Mouse (Mus musculus) myocyte (in vitro differentiated cells): Measurements from ENCODE around the gene Ccdc154. TPM values are rescaled to one million over a fixed set of nuclear protein-coding genes. Genes with fewer than 3 reads are reported as not detected.
"Not testable (repeated sequence)": the region's sequence is repeated elsewhere in the genome, so short reads cannot be mapped to it uniquely, and the experiment has no call there.

Experiments
- H3K27me3 ChIP-seq: one replicate; pipeline ENCODE4 v1.6.1; 2011; ENCODE audit not compliant: control insufficient read depth, insufficient read depth, insufficient read length
- H3K36me3 ChIP-seq: one replicate; pipeline ENCODE4 v1.6.1; 2011; ENCODE audit not compliant: control insufficient read depth, insufficient read depth
- H3K4me2 ChIP-seq: one replicate; pipeline ENCODE4 v1.6.1; 2011; ENCODE audit warnings: low read depth, control low read depth
- H3K4me3 ChIP-seq: one replicate; pipeline ENCODE4 v1.5.1; 2011; ENCODE audit warnings: mild to moderate bottlenecking, control low read depth, moderate library complexity
- H3K79me2 ChIP-seq: one replicate; pipeline ENCODE4 v1.6.1; 2011; ENCODE audit not compliant: control insufficient read depth, insufficient read depth
- H3ac ChIP-seq: one replicate; pipeline ENCODE4 v1.6.1; 2011; ENCODE audit not compliant: control insufficient read depth, insufficient read length
- CEBPB ChIP-seq: IDR thresholded peaks from 2 replicates; pipeline ENCODE4 v1.6.1; 2011; ENCODE audit warnings: mild to moderate bottlenecking, moderate library complexity; ENCODE audit not compliant: poor library complexity, insufficient read depth, severe bottlenecking
- E2F4 ChIP-seq: IDR thresholded peaks from one replicate; pipeline ENCODE4 v1.6.1; 2011; ENCODE audit warnings: mild to moderate bottlenecking, control low read depth, moderate library complexity; ENCODE audit not compliant: insufficient read depth
- MAX ChIP-seq: IDR thresholded peaks from one replicate; pipeline ENCODE4 v1.6.1; 2011; ENCODE audit warnings: low read depth, mild to moderate bottlenecking, control low read depth
- MYOD1 ChIP-seq, 3 experiments: IDR thresholded peaks; one replicate each; pipeline ENCODE4 v1.6.1; 2011; ENCODE audit warnings: control low read depth in 2 of 3, low read depth in 2 of 3, mild to moderate bottlenecking in 2 of 3, moderate library complexity in 1 of 3; ENCODE audit not compliant: insufficient read length in 2 of 3, control insufficient read depth in 1 of 3
- MYOG ChIP-seq, 3 experiments: IDR thresholded peaks; one replicate each; pipeline ENCODE4 v1.6.1; 2011; ENCODE audit warnings: control low read depth in 2 of 3, low read depth in 2 of 3, mild to moderate bottlenecking in 2 of 3; ENCODE audit not compliant: insufficient read length in 2 of 3, control insufficient read depth in 1 of 3, insufficient read depth in 1 of 3
- POLR2A ChIP-seq: IDR thresholded peaks from one replicate; pipeline ENCODE4 v1.6.1; 2011; ENCODE audit warnings: low read depth, mild to moderate bottlenecking, control low read depth, moderate library complexity; ENCODE audit not compliant: insufficient read length
- POLR2AphosphoS2 ChIP-seq: IDR thresholded peaks from one replicate; pipeline ENCODE4 v1.6.1; 2011; ENCODE audit warnings: low read depth, control low read depth; ENCODE audit not compliant: insufficient read length
- REST ChIP-seq: IDR thresholded peaks from one replicate; pipeline ENCODE4 v1.6.1; 2011; ENCODE audit warnings: mild to moderate bottlenecking, control low read depth, moderate library complexity; ENCODE audit not compliant: insufficient read depth, insufficient read length
- SRF ChIP-seq: IDR thresholded peaks from one replicate; pipeline ENCODE4 v1.6.1; 2011; ENCODE audit warnings: low read depth; ENCODE audit not compliant: control insufficient read depth, insufficient read length
- TCF3 ChIP-seq: IDR thresholded peaks from one replicate; pipeline ENCODE4 v1.6.1; 2011; ENCODE audit warnings: low read depth, control low read depth; ENCODE audit not compliant: insufficient read length
- USF1 ChIP-seq: IDR thresholded peaks from one replicate; pipeline ENCODE4 v1.6.1; 2011; ENCODE audit warnings: low read depth, mild to moderate bottlenecking, control low read depth, moderate library complexity
- polyA plus RNA-seq: library from polyadenylated mRNA; unstranded; fragments of >200 nt; fragmentation: generic; extraction: Trizol; gene quantifications from one replicate; pipeline ENCODE4 v1.2.1, GENCODE M21; 2012; ENCODE audit warnings: missing spikeins

Ccdc154 gene
- polyA plus RNA-seq, 1 experiment = not detected

DNA sequence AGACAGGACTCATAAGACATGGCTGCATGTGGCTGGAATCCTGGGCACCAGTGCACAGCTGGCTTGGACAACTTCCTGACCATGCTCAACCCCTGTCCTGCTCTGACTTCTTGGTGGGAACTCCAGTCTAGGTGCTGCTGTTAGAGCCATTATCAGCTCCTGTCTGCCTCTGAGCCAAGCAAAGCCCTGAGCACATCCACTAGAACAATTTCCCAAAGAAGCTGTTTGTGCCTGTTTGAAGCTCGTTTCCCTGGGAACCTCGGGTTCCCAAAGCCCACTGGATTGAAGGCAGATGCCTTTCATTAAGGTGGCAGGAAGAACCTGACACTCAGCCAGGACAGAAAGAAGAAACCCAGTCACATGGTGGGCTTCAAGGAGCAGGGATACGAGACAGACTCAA lies 41.9 kb upstream of the Ccdc154 start, which contains the start of gene Ptx4:
Gene Ptx4 (plus strand): TSS at position 355 of the 400 bp plus-strand sequence.
- H3K27me3 ChIP-seq = peaks cover 10% of the 10 kb centered on the region
- H3K79me2 ChIP-seq = no peaks in the 10 kb centered on the region
- no peak within 1 kb of the TSS for H3K4me2 ChIP-seq
- no peak within 1 kb of the TSS for H3K4me3 ChIP-seq
- no peaks in the 10 kb centered on the region for H3K36me3 ChIP-seq
- TF ChIP-seq CEBPB = no peak
- TF ChIP-seq POLR2A = no peak
- no peak for TF ChIP-seq MYOG (IDR thresholded peaks at IDR 0.05; ENCODE audit: control insufficient read depth in 1 of 3, insufficient read depth in 1 of 3, insufficient read length in 2 of 3, low read depth in 2 of 3)
- TF ChIP-seq POLR2AphosphoS2 = no peak
- TF ChIP-seq MYOD1 (IDR thresholded peaks at IDR 0.05; ENCODE audit: control insufficient read depth in 1 of 3, insufficient read length in 2 of 3, low read depth in 2 of 3) = no peak
- no peak for TF ChIP-seq REST
- no peak within 1 kb of the TSS for H3ac ChIP-seq

DNA sequence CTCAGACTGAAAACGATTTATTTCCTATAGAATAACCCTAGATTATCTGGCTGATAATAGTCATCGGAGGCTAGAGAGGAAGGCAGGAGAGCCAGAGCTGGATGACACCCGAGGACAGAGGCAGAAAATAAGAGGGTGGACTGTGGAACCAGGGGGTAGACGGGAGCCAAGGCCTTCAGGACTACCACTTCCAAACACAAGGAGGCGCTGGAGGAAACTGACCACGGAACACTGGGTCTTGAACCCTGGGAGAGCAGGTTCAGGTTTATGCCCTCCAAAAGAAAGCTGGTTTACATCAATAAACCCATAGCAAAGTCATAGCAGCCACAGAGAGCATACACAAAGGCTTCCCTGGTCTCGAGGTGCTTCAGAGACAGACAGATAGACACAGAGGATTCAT lies 38.3 kb upstream of the Ccdc154 start:
- no peak overlapping the region for H3K4me3 ChIP-seq
- H3K36me3 ChIP-seq = no peaks in the 10 kb centered on the region
- H3ac ChIP-seq = no peak overlapping the region
- TF ChIP-seq POLR2A (no peak), CEBPB (no peak), MAX (no peak), MYOD1 (IDR thresholded peaks at IDR 0.05; ENCODE audit: control insufficient read depth in 1 of 3, insufficient read length in 2 of 3, low read depth in 2 of 3) (no peak)
- no peaks in the 10 kb centered on the region for H3K79me2 ChIP-seq
- peaks cover 10% of the 10 kb centered on the region for H3K27me3 ChIP-seq
- no peak overlapping the region for H3K4me2 ChIP-seq

DNA sequence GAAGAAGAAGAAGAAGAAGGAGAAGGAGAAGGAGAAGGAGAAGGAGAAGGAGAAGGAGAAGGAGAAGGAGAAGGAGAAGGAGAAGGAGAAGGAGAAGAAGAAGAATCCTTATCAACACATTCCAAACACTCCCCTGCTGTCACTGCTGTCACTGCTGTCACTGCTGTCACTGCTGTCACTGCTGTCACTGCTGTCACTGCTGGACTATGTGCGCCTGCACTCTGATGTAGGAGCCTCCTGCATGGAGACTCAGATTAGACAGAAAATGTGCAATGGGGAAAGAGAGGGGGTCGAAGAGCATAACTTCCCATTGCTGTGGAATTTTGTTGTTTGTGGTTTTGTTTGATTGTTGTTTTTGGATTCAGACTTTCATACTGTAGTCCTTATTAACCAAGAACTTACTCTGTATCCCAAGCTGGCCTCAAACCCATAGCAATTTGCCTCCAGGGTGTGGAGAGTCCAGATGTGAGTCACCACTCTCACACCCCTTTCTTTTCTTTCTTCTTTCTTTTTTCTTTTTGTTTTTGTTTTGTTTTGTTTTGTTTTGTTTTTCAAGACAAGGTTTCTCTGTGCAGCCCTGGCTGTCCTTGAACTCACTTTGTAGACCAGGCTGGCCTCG lies 36.7 kb upstream of the Ccdc154 start:
- H3ac ChIP-seq, H3K4me3 ChIP-seq, H3K27me3 ChIP-seq, H3K36me3 ChIP-seq, H3K79me2 ChIP-seq, H3K4me2 ChIP-seq: not testable (repeated sequence)

DNA sequence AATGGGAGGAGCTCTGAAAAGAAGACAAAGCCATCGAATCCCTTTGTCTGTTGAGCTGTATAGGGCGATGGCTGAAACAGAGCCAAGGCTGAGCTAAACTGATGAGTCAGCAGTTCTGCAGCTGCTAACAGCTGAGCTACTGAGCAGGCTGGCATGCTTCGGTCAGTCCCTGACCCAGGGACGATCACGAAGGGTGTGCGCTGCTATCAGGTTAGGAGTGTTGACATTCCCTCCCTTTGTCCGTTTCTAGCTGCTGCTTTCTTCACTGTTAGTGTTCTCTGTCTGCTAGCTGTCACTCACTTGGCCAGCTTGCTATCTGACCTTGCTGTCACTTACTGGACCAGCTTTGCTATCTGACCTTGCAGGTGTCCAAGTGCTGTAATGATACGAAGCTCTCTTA lies 35.2 kb upstream of the Ccdc154 start:
- Histone ChIP-seq H3ac (no peak overlapping the region), H3K36me3 (no peaks in the 10 kb centered on the region), H3K27me3 (peaks cover 6% of the 10 kb centered on the region), H3K4me2 (peak overlapping the region; percentile 44), H3K4me3 (no peak overlapping the region), H3K79me2 (no peaks in the 10 kb centered on the region)
- TF ChIP-seq MYOD1 (IDR thresholded peaks at IDR 0.05; ENCODE audit: control insufficient read depth in 1 of 3, insufficient read length in 2 of 3, low read depth in 2 of 3) = peak; percentile 16 to 60 (median 57)
- TF ChIP-seq USF1 = no peak
- TF ChIP-seq MYOG (IDR thresholded peaks at IDR 0.05; ENCODE audit: control insufficient read depth in 1 of 3, insufficient read depth in 1 of 3, insufficient read length in 2 of 3, low read depth in 2 of 3) = peak; percentile 27 to 60 (median 42)
- TF ChIP-seq TCF3 = no peak
- TF ChIP-seq POLR2A = no peak
- no peak for TF ChIP-seq REST

DNA sequence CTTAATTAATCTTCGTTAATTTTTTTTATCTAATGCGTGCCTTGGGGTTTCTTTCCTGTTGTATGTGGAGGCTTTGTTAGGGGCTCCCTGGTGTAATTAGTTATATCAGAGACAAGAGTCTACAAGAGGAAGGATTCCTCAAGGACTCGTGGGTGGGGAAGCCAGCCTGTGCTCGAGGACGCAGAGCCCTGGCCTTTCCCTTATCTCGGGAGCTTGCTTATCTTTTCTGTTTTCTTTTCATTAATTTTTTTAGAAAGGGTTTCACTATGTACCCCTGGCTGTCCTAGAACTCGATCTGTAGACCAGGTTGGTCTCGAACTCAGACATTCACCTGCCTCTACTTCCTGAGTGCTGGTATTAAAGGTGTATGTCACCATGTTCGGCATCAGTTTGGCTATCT lies 34.6 kb upstream of the Ccdc154 start:
- no peak overlapping the region for H3K4me3 ChIP-seq
- H3K79me2 ChIP-seq = no peaks in the 10 kb centered on the region
- H3ac ChIP-seq = no peak overlapping the region
- peaks cover 6% of the 10 kb centered on the region for H3K27me3 ChIP-seq
- TF ChIP-seq USF1 = no peak
- no peak for TF ChIP-seq POLR2A
- TF ChIP-seq SRF = no peak
- TF ChIP-seq MYOG (IDR thresholded peaks at IDR 0.05; ENCODE audit: control insufficient read depth in 1 of 3, insufficient read depth in 1 of 3, insufficient read length in 2 of 3, low read depth in 2 of 3) = no peak
- TF ChIP-seq E2F4 = no peak
- TF ChIP-seq POLR2AphosphoS2 = no peak
- no peak for TF ChIP-seq CEBPB
- no peak for TF ChIP-seq MAX
- no peaks in the 10 kb centered on the region for H3K36me3 ChIP-seq
- no peak overlapping the region for H3K4me2 ChIP-seq

DNA sequence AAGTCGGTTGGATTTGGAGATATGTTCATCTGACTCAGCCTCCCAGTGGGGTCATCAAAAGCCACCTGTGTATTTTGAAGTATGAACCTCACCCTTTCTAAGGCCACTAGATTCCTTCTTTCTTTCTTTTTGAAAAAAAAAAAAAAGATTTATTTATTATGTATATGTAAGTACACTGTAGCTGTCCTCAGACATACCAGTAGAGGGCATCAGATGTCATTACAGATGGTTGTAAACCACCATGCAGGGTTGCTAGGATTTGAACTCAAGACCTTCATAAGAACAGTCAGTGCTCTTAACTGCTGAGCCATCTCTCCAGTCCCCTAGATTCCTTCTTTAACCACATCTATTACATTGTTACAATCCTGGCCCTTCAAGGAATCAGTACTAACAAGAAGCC lies 32.2 kb upstream of the Ccdc154 start:
- H3K4me3 ChIP-seq = no peak overlapping the region
- H3K36me3 ChIP-seq = no peaks in the 10 kb centered on the region
- H3ac ChIP-seq = no peak overlapping the region
- H3K4me2 ChIP-seq = no peak overlapping the region
- no peaks in the 10 kb centered on the region for H3K27me3 ChIP-seq
- TF ChIP-seq POLR2A = no peak
- no peak for TF ChIP-seq SRF
- H3K79me2 ChIP-seq = peaks cover 17% of the 10 kb centered on the region
